Mouse (Mus musculus) bone marrow, adult 2 months (tissue): ENCODE results near the gene Fam192a.

Experiments used
- CTCF ChIP-seq: fragments of 200-500 bp; IDR thresholded peaks from 2 replicates; pipeline ENCODE4 v1.5.1; 2011; ENCODE audit warnings: low read length, control low read depth; ENCODE audit not compliant: control insufficient read depth, insufficient read depth
- POLR2A ChIP-seq: fragments of 200-500 bp; IDR thresholded peaks from 2 replicates; pipeline ENCODE4 v1.6.1; 2011; ENCODE audit warnings: low read depth, mild to moderate bottlenecking, control low read depth, low read length, borderline replicate concordance; ENCODE audit not compliant: control insufficient read depth

DNA sequence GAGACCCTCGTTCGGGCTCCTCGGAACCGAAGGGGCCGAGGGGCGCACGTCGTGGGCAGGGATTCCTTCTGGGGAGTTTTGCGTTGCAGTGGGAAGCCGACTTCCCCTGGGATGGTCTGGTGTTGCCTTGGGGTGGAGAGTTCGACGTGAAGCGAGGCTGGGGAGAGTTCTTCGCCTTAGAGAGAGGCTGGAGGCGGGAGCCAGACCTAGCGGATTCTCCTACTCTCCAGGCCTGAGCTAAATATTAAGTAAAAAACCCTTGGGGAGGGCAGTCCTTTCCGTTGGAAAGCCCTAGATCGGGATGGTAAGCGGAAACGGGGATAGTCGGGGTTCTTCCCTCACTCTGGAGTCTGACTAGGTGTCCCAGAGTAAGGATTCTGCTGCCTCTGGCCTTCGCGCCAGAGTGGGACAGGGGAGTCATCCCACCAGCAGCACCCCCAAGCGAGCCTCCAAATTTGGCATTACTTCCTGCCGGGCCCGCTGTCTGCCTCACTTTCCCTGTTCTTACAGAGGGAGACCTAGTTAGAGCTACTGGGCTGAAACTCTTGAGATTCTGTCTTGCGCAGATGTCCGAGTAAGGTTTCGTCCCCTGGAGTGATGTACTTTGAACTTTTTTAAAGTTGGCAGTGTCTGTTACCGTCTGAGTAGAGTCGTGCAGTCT lies 804 bp upstream of the Fam192a start:
- no peak for TF ChIP-seq CTCF
- TF ChIP-seq POLR2A, result no peak
